Mouse (Mus musculus) embryonic fibroblast, embryonic 13.5 days (primary cell): ENCODE measurements around the gene Jmjd1c.

Experiments used
- CTCF ChIP-seq: IDR thresholded peaks from 2 replicates; pipeline ENCODE4 v1.5.1; 2011; ENCODE audit warnings: mild to moderate bottlenecking, control low read depth, low read length, moderate library complexity, borderline replicate concordance; ENCODE audit not compliant: insufficient read depth
- POLR2A ChIP-seq: IDR thresholded peaks from 2 replicates; pipeline ENCODE4 v1.6.1; 2011; ENCODE audit warnings: low read depth, mild to moderate bottlenecking, control low read depth, low read length, moderate library complexity

- no peak for TF ChIP-seq CTCF
- TF ChIP-seq POLR2A, result no peak
Measured at GRCm38 (mm10) chr10:67073577-67073976, 22.3 kb upstream of the Jmjd1c start.
